Mouse (Mus musculus) MEL (cell line): Measurements from ENCODE around the gene Itpr1. TPM values are rescaled to one million over a fixed set of nuclear protein-coding genes. Genes with fewer than 3 reads are reported as not detected.

Source experiments
- DNase-seq: peaks from one replicate; pipeline ENCODE4 v3.0.0; 2011; ENCODE audit warnings: low read depth, low spot score
- H3K27ac ChIP-seq: 2 replicates; pipeline ENCODE4 v1.5.1; 2012; ENCODE audit warnings: low read depth, mild to moderate bottlenecking, control low read depth, low read length, moderate library complexity; ENCODE audit not compliant: control insufficient read depth
- H3K27me3 ChIP-seq, 2 experiments: fragments of 150-350 bp in 1 of 2; sonication (generic) in 1 of 2; 2 replicates each; pipeline ENCODE4 v1.6.1; 2012; ENCODE audit warnings: low read length in 2 of 2, mild to moderate bottlenecking in 2 of 2, improper control_type of control experiment in 1 of 2, moderate library complexity in 1 of 2; ENCODE audit not compliant: insufficient read depth in 2 of 2, control insufficient read depth in 1 of 2
- H3K36me3 ChIP-seq, 2 experiments: 2 replicates each; pipeline ENCODE4 v1.6.1; 2012 to 2014; ENCODE audit warnings: low read length in 2 of 2, improper control_type of control experiment in 1 of 2, inconsistent platforms in 1 of 2, mild to moderate bottlenecking in 1 of 2; ENCODE audit not compliant: insufficient read depth in 2 of 2, control insufficient read depth in 1 of 2
- H3K4me1 ChIP-seq, 2 experiments: fragments of 150-350 bp in 1 of 2; sonication (generic) in 1 of 2; 2 replicates each; pipeline ENCODE4 v1.6.1; 2012; ENCODE audit warnings: low read length in 2 of 2, improper control_type of control experiment in 1 of 2, mild to moderate bottlenecking in 1 of 2; ENCODE audit not compliant: insufficient read depth in 2 of 2, control insufficient read depth in 1 of 2
- H3K4me3 ChIP-seq, 2 experiments: fragments of 150-350 bp in 1 of 2; sonication (generic) in 1 of 2; 2 replicates each; pipeline ENCODE4 v1.5.1; 2012; ENCODE audit warnings: low read depth in 2 of 2, low read length in 2 of 2, mild to moderate bottlenecking in 2 of 2, moderate library complexity in 2 of 2, control low read depth in 1 of 2, improper control_type of control experiment in 1 of 2; ENCODE audit not compliant: control insufficient read depth in 1 of 2, insufficient read depth in 1 of 2
- H3K79me2 ChIP-seq: 2 replicates; pipeline ENCODE4 v1.6.1; 2012; ENCODE audit warnings: mild to moderate bottlenecking, low read length, moderate library complexity; ENCODE audit not compliant: control insufficient read depth, poor library complexity, insufficient read depth
- H3K9ac ChIP-seq: 2 replicates; pipeline ENCODE4 v1.6.1; 2012; ENCODE audit warnings: low read depth, mild to moderate bottlenecking, control low read depth, low read length, moderate library complexity; ENCODE audit not compliant: control insufficient read depth, poor library complexity, severe bottlenecking
- H3K9me3 ChIP-seq: fragments of 150-350 bp; sonication (generic); replicated peaks from 2 replicates; pipeline ENCODE4 v1.6.1; 2012; ENCODE audit warnings: mild to moderate bottlenecking, low read length, improper control_type of control experiment, moderate library complexity; ENCODE audit not compliant: insufficient read depth
- BHLHE40 ChIP-seq: IDR thresholded peaks from 2 replicates; pipeline ENCODE4 v1.6.1; 2012; ENCODE audit warnings: low read depth, mild to moderate bottlenecking, inconsistent platforms, low read length, improper control_type of control experiment, borderline replicate concordance
- CHD1 ChIP-seq: IDR thresholded peaks from 2 replicates; pipeline ENCODE4 v1.6.1; 2012; ENCODE audit warnings: low read depth, mild to moderate bottlenecking, inconsistent platforms, low read length, improper control_type of control experiment
- CHD2 ChIP-seq: IDR thresholded peaks from 2 replicates; pipeline ENCODE4 v1.6.1; 2011; ENCODE audit warnings: low read length, improper control_type of control experiment
- CTCF ChIP-seq, 3 experiments: IDR thresholded peaks in 2 of 3; conservative IDR thresholded peaks in 1 of 3; 2 replicates each; pipeline ENCODE4 v1.5.1; 2011 to 2012; ENCODE audit warnings: low read length in 3 of 3, low read depth in 2 of 3, mild to moderate bottlenecking in 2 of 3, improper control_type of control experiment in 1 of 3, inconsistent platforms in 1 of 3, mixed read lengths in 1 of 3, moderate library complexity in 1 of 3; ENCODE audit not compliant: control insufficient read depth in 1 of 3, insufficient read depth in 1 of 3, poor library complexity in 1 of 3, severe bottlenecking in 1 of 3
- E2F4 ChIP-seq: IDR thresholded peaks from 2 replicates; pipeline ENCODE4 v1.6.1; 2011; ENCODE audit warnings: low read depth, low read length, improper control_type of control experiment, borderline replicate concordance
- ELF1 ChIP-seq: IDR thresholded peaks from 2 replicates; pipeline ENCODE4 v1.6.1; 2014; ENCODE audit warnings: low read depth, mild to moderate bottlenecking, inconsistent platforms, low read length, improper control_type of control experiment, moderate library complexity
- GATA1 ChIP-seq: IDR thresholded peaks from 2 replicates; pipeline ENCODE4 v1.6.1; 2011; ENCODE audit warnings: low read depth, low read length, improper control_type of control experiment
- HCFC1 ChIP-seq: IDR thresholded peaks from 2 replicates; pipeline ENCODE4 v1.6.1; 2012; ENCODE audit warnings: low read depth, mild to moderate bottlenecking, inconsistent platforms, low read length, improper control_type of control experiment, moderate library complexity
- JUND ChIP-seq: IDR thresholded peaks from 2 replicates; pipeline ENCODE4 v1.6.1; 2011; ENCODE audit warnings: low read depth, mild to moderate bottlenecking, improper control_type of control experiment, low read length
- KAT2A ChIP-seq: conservative IDR thresholded peaks from 2 replicates; pipeline ENCODE4 v1.6.1; 2012; ENCODE audit warnings: low read depth, low read length, improper control_type of control experiment, inconsistent platforms
- MAFK ChIP-seq: IDR thresholded peaks from 2 replicates; pipeline ENCODE4 v1.6.1; 2011; ENCODE audit warnings: low read depth, mild to moderate bottlenecking, low read length, improper control_type of control experiment, borderline replicate concordance
- MAX ChIP-seq: IDR thresholded peaks from 2 replicates; pipeline ENCODE4 v1.6.1; 2011; ENCODE audit warnings: low read length, improper control_type of control experiment
- MAZ ChIP-seq: IDR thresholded peaks from 2 replicates; pipeline ENCODE4 v1.6.1; 2012; ENCODE audit warnings: low read depth, mild to moderate bottlenecking, inconsistent platforms, low read length, improper control_type of control experiment
- MXI1 ChIP-seq: IDR thresholded peaks from 2 replicates; pipeline ENCODE4 v1.6.1; 2011; ENCODE audit warnings: mild to moderate bottlenecking, low read depth, low read length, improper control_type of control experiment
- MYC ChIP-seq: IDR thresholded peaks from 2 replicates; pipeline ENCODE4 v1.6.1; 2011; ENCODE audit warnings: low read depth, mild to moderate bottlenecking, low read length, improper control_type of control experiment, moderate library complexity
- NRF1 ChIP-seq: IDR thresholded peaks from 2 replicates; pipeline ENCODE4 v1.6.1; 2014; ENCODE audit warnings: low read depth, mild to moderate bottlenecking, inconsistent platforms, low read length, improper control_type of control experiment, moderate library complexity; ENCODE audit not compliant: poor library complexity, insufficient read depth, severe bottlenecking
- POLR2A ChIP-seq, 2 experiments: IDR thresholded peaks; 2 replicates each; pipeline ENCODE4 v1.6.1; 2011 to 2012; ENCODE audit warnings: low read length in 2 of 2, mild to moderate bottlenecking in 2 of 2, control low read depth in 1 of 2, improper control_type of control experiment in 1 of 2, low read depth in 1 of 2, moderate library complexity in 1 of 2; ENCODE audit not compliant: control insufficient read depth in 1 of 2, insufficient read depth in 1 of 2, poor library complexity in 1 of 2
- POLR2AphosphoS2 ChIP-seq: IDR thresholded peaks from 2 replicates; pipeline ENCODE4 v1.6.1; 2011; ENCODE audit warnings: low read length, improper control_type of control experiment
- RAD21 ChIP-seq: IDR thresholded peaks from 2 replicates; pipeline ENCODE4 v1.6.1; 2011; ENCODE audit warnings: mild to moderate bottlenecking, low read depth, low read length, improper control_type of control experiment
- RCOR1 ChIP-seq: IDR thresholded peaks from 2 replicates; pipeline ENCODE4 v1.6.1; 2012; ENCODE audit warnings: low read depth, mild to moderate bottlenecking, inconsistent platforms, low read length, improper control_type of control experiment
- SIN3A ChIP-seq: IDR thresholded peaks from 2 replicates; pipeline ENCODE4 v1.6.1; 2012; ENCODE audit warnings: low read length, improper control_type of control experiment, inconsistent platforms
- SMC3 ChIP-seq: IDR thresholded peaks from 2 replicates; pipeline ENCODE4 v1.6.1; 2011; ENCODE audit warnings: low read depth, low read length, improper control_type of control experiment
- TAL1 ChIP-seq: IDR thresholded peaks from 2 replicates; pipeline ENCODE4 v1.6.1; 2012; ENCODE audit warnings: mild to moderate bottlenecking, inconsistent platforms, low read length, moderate library complexity, mixed read lengths
- TCF12 ChIP-seq: IDR thresholded peaks from 2 replicates; pipeline ENCODE4 v1.6.1; 2014; ENCODE audit warnings: low read depth, mild to moderate bottlenecking, inconsistent platforms, low read length, improper control_type of control experiment, moderate library complexity
- USF1 ChIP-seq: IDR thresholded peaks from 2 replicates; pipeline ENCODE4 v1.6.1; 2014; ENCODE audit warnings: low read depth, mild to moderate bottlenecking, inconsistent platforms, low read length, improper control_type of control experiment, moderate library complexity
- USF2 ChIP-seq, 2 experiments: IDR thresholded peaks; 2 replicates each; pipeline ENCODE4 v1.6.1; 2011 to 2012; ENCODE audit warnings: improper control_type of control experiment in 2 of 2, low read length in 2 of 2, borderline replicate concordance in 1 of 2, inconsistent platforms in 1 of 2, low read depth in 1 of 2, mild to moderate bottlenecking in 1 of 2; ENCODE audit not compliant: insufficient read depth in 1 of 2
- ZMIZ1 ChIP-seq: IDR thresholded peaks from 2 replicates; pipeline ENCODE4 v1.6.1; 2012; ENCODE audit warnings: low read depth, mild to moderate bottlenecking, inconsistent platforms, low read length, improper control_type of control experiment, moderate library complexity
- polyA plus RNA-seq, 2 experiments: library from polyadenylated mRNA; stranded (reverse) in 1 of 2; unstranded in 1 of 2; fragments of >175 nt in 1 of 2; fragments of >200 nt in 1 of 2; gene quantifications; 2 replicates each; pipeline versions ENCODE4 v1.2.1 to v1.2.4; 2012; ENCODE audit warnings: low replicate concordance in 2 of 2, low read depth in 1 of 2; ENCODE audit not compliant: insufficient read length in 2 of 2, insufficient read depth in 1 of 2, missing spikeins in 1 of 2
- total RNA-seq: library from RNA; depleted of rRNA; stranded (reverse); fragments of 300-350 nt; gene quantifications from 2 replicates; pipeline ENCODE4 v1.2.3, GENCODE M21; 2012

Gene Itpr1
- total and polyA plus RNA-seq, 3 experiments: 15.6 to 19.0 TPM; not detected in 1

GRCm38 (mm10) chr6:108456231-108457062 is 243.6 kb downstream of the Itpr1 start:
- H3K36me3 ChIP-seq: no peaks in the 10 kb centered on the region
- no peak for DNase-seq
- no peaks in the 10 kb centered on the region for H3K79me2 ChIP-seq
- no peak overlapping the region for H3K9ac ChIP-seq
- TF ChIP-seq MXI1 (no peak), MAX (no peak), CHD1 (no peak), USF1 (no peak), POLR2AphosphoS2 (no peak), SMC3 (no peak), POLR2A (IDR thresholded peaks at IDR 0.05; ENCODE audit: control insufficient read depth in 1 of 2, insufficient read depth in 1 of 2, low read depth in 1 of 2, low read length in 2 of 2, poor library complexity in 1 of 2) (no peak), MAFK (no peak), RAD21 (no peak), USF2 (IDR thresholded peaks at IDR 0.05; ENCODE audit: borderline replicate concordance in 1 of 2, insufficient read depth in 1 of 2, low read depth in 1 of 2, low read length in 2 of 2) (no peak), NRF1 (no peak), CTCF (IDR thresholded peaks at IDR 0.05 in 2 of 3, conservative IDR thresholded peaks at IDR 0.05 in 1 of 3; ENCODE audit: control insufficient read depth in 1 of 3, insufficient read depth in 1 of 3, low read depth in 2 of 3, low read length in 3 of 3, poor library complexity in 1 of 3, severe bottlenecking in 1 of 3) (no peak), KAT2A (no peak), MAZ (no peak), JUND (no peak), MYC (no peak), TAL1 (no peak), GATA1 (no peak)
- H3K27me3 ChIP-seq: no peaks in the 10 kb centered on the region
- H3K27ac ChIP-seq: no peak overlapping the region
- H3K4me3 ChIP-seq: no peak overlapping the region
- H3K9me3 ChIP-seq: no peaks in the 10 kb centered on the region
- H3K4me1 ChIP-seq: no peaks in the 10 kb centered on the region

GRCm38 (mm10) chr6:108457063-108457405 is 244.1 kb downstream of the Itpr1 start:
- DNase-seq: no peak
- Histone ChIP-seq H3K79me2 (no peaks in the 10 kb centered on the region), H3K9me3 (no peaks in the 10 kb centered on the region), H3K9ac (no peak overlapping the region), H3K4me1 (no peaks in the 10 kb centered on the region), H3K36me3 (no peaks in the 10 kb centered on the region), H3K4me3 (no peak overlapping the region), H3K27me3 (no peaks in the 10 kb centered on the region), H3K27ac (no peak overlapping the region)
- no peak for TF ChIP-seq SIN3A
- TF ChIP-seq ELF1: no peak
- TF ChIP-seq CHD2: no peak
- TF ChIP-seq TAL1: no peak
- TF ChIP-seq ZMIZ1: no peak
- TF ChIP-seq HCFC1: no peak
- no peak for TF ChIP-seq RAD21
- no peak for TF ChIP-seq BHLHE40
- TF ChIP-seq SMC3: no peak
- TF ChIP-seq TCF12: no peak
- no peak for TF ChIP-seq USF2 (IDR thresholded peaks at IDR 0.05; ENCODE audit: borderline replicate concordance in 1 of 2, insufficient read depth in 1 of 2, low read depth in 1 of 2, low read length in 2 of 2)
- TF ChIP-seq NRF1: no peak
- TF ChIP-seq MXI1: no peak
- TF ChIP-seq RCOR1: no peak
- no peak for TF ChIP-seq E2F4
- TF ChIP-seq USF1: no peak
